Comparison of ENCODE assay signal across 8 mouse cellular contexts in the genomic region with DNA sequence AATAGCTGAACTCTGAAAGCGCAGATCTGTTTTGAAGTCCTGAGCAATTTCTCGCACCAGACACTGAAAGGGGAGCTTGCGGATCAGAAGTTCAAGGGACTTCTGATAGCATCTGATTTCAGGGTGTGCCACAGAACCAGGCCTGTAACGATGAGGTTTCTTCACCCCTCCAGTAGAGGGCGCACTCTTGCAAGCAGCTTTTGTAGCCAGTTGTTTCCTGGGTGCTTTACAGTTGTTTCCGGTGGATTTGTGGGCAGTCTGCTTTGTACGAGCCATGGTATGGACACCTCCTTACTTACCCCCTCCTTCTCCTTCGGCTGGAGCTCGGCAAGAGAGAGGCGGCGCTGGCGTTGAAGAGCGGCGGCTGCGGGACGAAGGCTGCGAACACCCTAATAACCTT. TPM values are rescaled to one million over a fixed set of nuclear protein-coding genes. Genes with fewer than 3 reads are reported as not detected.
DNase-seq lines count a peak whose midpoint lies in the region; ATAC-seq and TF ChIP-seq lines count a peak whose summit lies in the region.
"Not testable (repeated sequence)": the region's sequence is repeated elsewhere in the genome, so short reads cannot be mapped to it uniquely, and the experiment has no call there.
"Had no signal": no experiment of that assay in that cellular context is flagged by ENCODE, and none has a peak within 500 bp of the region (broad histone marks: within the 10 kb centered on the region; RNA-seq: fewer than 3 reads in every experiment).

No protein-coding gene starts in this region.

- TF ChIP-seq POLR2A in ES-Bruce4 (IDR thresholded peaks at IDR 0.05; ENCODE audit: insufficient read depth, low read length); embryonic fibroblast, embryonic 13.5 days (IDR thresholded peaks at IDR 0.05; ENCODE audit: low read depth, low read length); kidney, adult 2 months (IDR thresholded peaks at IDR 0.05; ENCODE audit: low read depth, low read length): not testable (repeated sequence)

- H3K9me3 ChIP-seq in ES-Bruce4 (replicated peaks; ENCODE audit: control insufficient read depth, insufficient read depth, low read length, poor library complexity, severe bottlenecking); liver, embryonic 14.5 days (ENCODE audit: control insufficient read depth, low read length): not testable (repeated sequence)

- TF ChIP-seq EP300 in ES-Bruce4 (IDR thresholded peaks at IDR 0.05; ENCODE audit: insufficient read depth, low read depth, low read length); liver, embryonic 14.5 days (IDR thresholded peaks at IDR 0.05; ENCODE audit: low read depth): not testable (repeated sequence)

- not testable (repeated sequence) for H3K4me3 ChIP-seq in ES-Bruce4 (ENCODE audit: low read depth, low read length); embryonic fibroblast, embryonic 13.5 days (ENCODE audit: insufficient read depth, low read length); kidney, adult 2 months (ENCODE audit: insufficient read depth, low read depth, low read length); liver, embryonic 14.5 days (ENCODE audit: insufficient read depth in 1 of 2, low read depth in 2 of 2, low read length in 2 of 2)

- peak; percentile 25 for DNase-seq in adrenal gland, adult 2 months
- DNase-seq in kidney, adult 2 months, result peak; percentile 41
- not testable (repeated sequence) for DNase-seq in liver, embryonic 14.5 days (ENCODE audit: low read depth in 3 of 3, low spot score in 3 of 3)
- DNase-seq in naive thymus-derived CD4-positive, alpha-beta T cell, adult 2 months (ENCODE audit: low read depth), result peak; percentile 56
- peak; percentile 30 for DNase-seq in thymus, postnatal 0 days (ENCODE audit: low spot score)

- H3K36me3 ChIP-seq in ES-Bruce4 (ENCODE audit: control insufficient read depth, insufficient read depth, low read length, poor library complexity, severe bottlenecking); kidney, adult 2 months (ENCODE audit: control insufficient read depth, insufficient read depth, low read length); liver, embryonic 14.5 days (replicated peaks; ENCODE audit: control insufficient read depth, insufficient read depth, low read depth): not testable (repeated sequence)

- not testable (repeated sequence) for H3K27ac ChIP-seq in ES-Bruce4 (ENCODE audit: insufficient read depth, low read length); embryonic fibroblast, embryonic 13.5 days (ENCODE audit: insufficient read depth, low read length); kidney, adult 2 months (ENCODE audit: insufficient read depth, low read depth, low read length); liver, embryonic 14.5 days

- 83% methylated on average over 17 of the region's 17 CpGs for WGBS in kidney, adult 2 months
- WGBS in liver, embryonic 14.5 days (ENCODE audit: insufficient replicate concordance), result 76% methylated on average over 17 of the region's 17 CpGs

- not testable (repeated sequence) for ATAC-seq in liver, embryonic 14.5 days (ENCODE audit: insufficient read depth)

- TF ChIP-seq CTCF in ES-Bruce4 (IDR thresholded peaks at IDR 0.05; ENCODE audit: low read depth, low read length), result peak; percentile 49
- peak; percentile 19; the same call in 1 of the 2 replicates for TF ChIP-seq CTCF in embryonic fibroblast, embryonic 13.5 days (IDR thresholded peaks at IDR 0.05; ENCODE audit: borderline replicate concordance, insufficient read depth, low read length)
- peak; percentile 58 for TF ChIP-seq CTCF in kidney, adult 2 months (conservative IDR thresholded peaks at IDR 0.05; ENCODE audit: insufficient read depth, insufficient read length, low read depth, low read length)
- TF ChIP-seq CTCF in liver, embryonic 14.5 days (IDR thresholded peaks at IDR 0.05; ENCODE audit: low read depth), result peak; percentile 78

- not testable (repeated sequence) for H3K4me2 ChIP-seq in liver, embryonic 14.5 days (ENCODE audit: low read depth)

- H3K4me1 ChIP-seq in ES-Bruce4 (ENCODE audit: control insufficient read depth, insufficient read depth, low read length); embryonic fibroblast, embryonic 13.5 days (ENCODE audit: control insufficient read depth, insufficient read depth, low read length); kidney, adult 2 months (ENCODE audit: control insufficient read depth, insufficient read depth, low read length); liver, embryonic 14.5 days (replicated peaks; ENCODE audit: control insufficient read depth in 2 of 2, insufficient read depth in 2 of 2, low read length in 1 of 2): not testable (repeated sequence)

- not testable (repeated sequence) for H3K9ac ChIP-seq in ES-Bruce4 (ENCODE audit: low read depth, poor library complexity, severe bottlenecking); liver, embryonic 14.5 days (replicated peaks)

- H3K27me3 ChIP-seq in ES-Bruce4 (ENCODE audit: control insufficient read depth, insufficient read depth, low read length, poor library complexity, severe bottlenecking); kidney, adult 2 months (replicated peaks; ENCODE audit: control insufficient read depth, insufficient read depth, low read length); liver, embryonic 14.5 days (ENCODE audit: control insufficient read depth, insufficient read depth, low read length): not testable (repeated sequence)

RNA-seq across cellular contexts. Expression of a gene that starts 37.4 kb away (rescaled TPM):
- not detected in 2 replicates for polyA plus RNA-seq in ES-Bruce4 (2011; ENCODE audit: insufficient read depth, insufficient read length, low read depth, missing spikeins)
- 1 to 10 TPM; 1.2 to 2.6 TPM for total RNA-seq in adrenal gland, adult 2 months (2021)
- 1.1 and 2.2 TPM in 2 replicates for polyA plus RNA-seq in adrenal gland, adult 2 months (2012; rRNA removed)
- polyA plus RNA-seq in embryonic fibroblast, embryonic 13.5 days (2011; ENCODE audit: insufficient read length, low read depth, missing spikeins), result 0.70 TPM in 1 of 2 replicates, not detected in the other
- polyA plus RNA-seq in kidney, adult 2 months (2012; rRNA removed), result 0.08 and 0.10 TPM in 2 replicates
- polyA plus RNA-seq in liver, embryonic 14.5 days (2012; rRNA removed), result 0.04 and 0.17 TPM in 2 replicates
- not detected in 2 replicates for polyA plus RNA-seq in liver, embryonic 14.5 days (2014; fragmentation: Nextera tagmentation; extraction: Ambion mirVana)
- polyA plus RNA-seq in thymus, postnatal 0 days (2015; fragmentation: Nextera tagmentation; extraction: Ambion mirVana), result not detected in 2 replicates
- polyA plus RNA-seq: myocyte had no signal

RNA-seq across cellular contexts. Expression of a gene that starts 38.4 kb away (rescaled TPM):
- 0.43 TPM in 1 of 2 replicates, not detected in the other for polyA plus RNA-seq in ES-Bruce4 (2011; ENCODE audit: insufficient read depth, insufficient read length, low read depth, missing spikeins)
- 1 to 10 TPM in 1 of 2 experiments, under 1 TPM in 1; 0.79 to 1.4 TPM for total RNA-seq in adrenal gland, adult 2 months (2021)
- polyA plus RNA-seq in adrenal gland, adult 2 months (2012; rRNA removed), result 0.12 and 1.1 TPM in 2 replicates
- polyA plus RNA-seq in embryonic fibroblast, embryonic 13.5 days (2011; ENCODE audit: insufficient read length, low read depth, missing spikeins), result not detected in 2 replicates
- 395 and 444 TPM in 2 replicates for polyA plus RNA-seq in kidney, adult 2 months (2012; rRNA removed)
- polyA plus RNA-seq in liver, embryonic 14.5 days (2012; rRNA removed), result 5.8 and 6.2 TPM in 2 replicates
- polyA plus RNA-seq in liver, embryonic 14.5 days (2014; fragmentation: Nextera tagmentation; extraction: Ambion mirVana), result 7.5 and 8.6 TPM in 2 replicates
- polyA plus RNA-seq in thymus, postnatal 0 days (2015; fragmentation: Nextera tagmentation; extraction: Ambion mirVana), result 1.3 and 1.7 TPM in 2 replicates

Comparison
In these comparisons a context has a peak if more than half of its experiments do, and no peak if none do; other contexts are left out.
1. CTCF ChIP-seq: peak in every context shown above with its lines; median percentile 78 in liver, embryonic 14.5 days; 58 in kidney, adult 2 months; 49 in ES-Bruce4; 19 in embryonic fibroblast, embryonic 13.5 days.
2. RNA of a gene that starts 38.4 kb away (polyA plus RNA-seq): 395 to 444 TPM in kidney, adult 2 months; 5.8 to 8.6 TPM in liver, embryonic 14.5 days, 1.3 to 1.7 TPM in thymus, postnatal 0 days, 0.12 to 1.1 TPM in adrenal gland, adult 2 months, 0.43 TPM in ES-Bruce4 and not detected in embryonic fibroblast, embryonic 13.5 days; every median in the first group is over 10 times any median in the second.